Mouse (Mus musculus) liver, embryonic 14 days (tissue): ENCODE results near the gene Olfr1239. TPM values are rescaled to one million over a fixed set of nuclear protein-coding genes. Genes with fewer than 3 reads are reported as not detected.

Source experiments
- polyA plus RNA-seq: library from polyadenylated mRNA; depleted of rRNA; stranded (reverse); fragments of >200 nt; gene quantifications from 2 replicates; pipeline ENCODE4 v1.2.3, GENCODE M21; 2012; rRNA removed

Olfr1239 gene
- polyA plus RNA-seq = not detected in 2 replicates

DNA sequence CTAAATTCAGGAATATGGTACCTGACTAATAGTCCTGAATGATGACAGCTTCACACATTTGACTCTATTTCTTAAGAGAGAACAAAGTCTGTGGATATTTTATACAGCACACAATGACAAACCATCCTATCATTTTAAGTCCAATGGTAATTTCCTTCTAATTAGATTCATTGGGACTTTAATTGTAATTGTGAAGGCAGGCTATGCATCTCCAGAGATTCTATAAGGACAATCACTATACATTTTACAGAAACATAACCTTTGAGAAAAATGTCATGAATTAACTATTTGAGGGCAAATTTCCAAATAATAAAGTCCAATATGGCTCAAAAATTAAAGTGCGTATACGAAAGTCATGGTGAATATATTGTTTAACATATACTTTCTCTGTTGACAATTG, at the start of gene Olfr1239:
TSS of gene Olfr1239 (minus strand) at position 101 of the 400 bp plus-strand sequence.

DNA sequence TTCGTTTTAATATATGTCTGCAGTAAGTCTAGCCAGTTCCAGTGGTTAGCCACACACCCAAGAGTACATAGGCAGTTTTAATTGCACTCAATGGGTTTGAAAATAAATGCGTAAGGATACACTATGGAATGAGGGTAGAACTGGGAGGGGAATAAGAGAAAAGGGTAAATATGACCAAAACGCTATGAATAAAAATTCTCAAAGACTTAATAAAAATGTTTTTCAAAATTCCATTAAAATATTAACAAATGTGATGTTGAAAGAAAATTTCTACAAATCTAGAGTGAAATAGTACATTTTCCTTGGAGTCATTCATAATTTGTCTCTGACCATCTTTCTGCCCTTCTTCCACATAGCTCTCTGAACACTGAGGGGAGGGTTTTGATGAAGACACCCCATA, 22.7 kb upstream of the Olfr1239 start, which contains the start of gene Olfr1240:
TSS of gene Olfr1240 (minus strand) at position 101 of the 400 bp plus-strand sequence.

DNA sequence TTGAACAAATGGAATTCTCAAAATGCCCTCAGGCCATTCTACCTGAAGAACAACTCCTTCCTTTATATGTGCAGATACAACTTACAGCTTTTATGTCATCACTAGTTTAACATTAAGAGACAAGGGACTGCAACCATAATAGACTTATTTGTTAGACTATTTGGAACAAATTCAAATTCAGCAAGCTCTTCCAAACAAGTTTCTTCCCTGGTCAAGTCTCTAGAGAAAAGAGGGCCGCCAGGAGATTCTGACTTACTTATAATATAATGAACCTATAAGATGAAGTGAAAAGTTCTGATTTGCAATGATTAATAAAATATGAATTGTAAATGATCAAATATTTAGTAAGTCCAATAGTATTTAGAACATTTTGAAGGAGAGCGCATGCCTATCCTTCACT, 10.6 kb downstream of the Olfr1239 start, which contains the start of gene Olfr1238:
TSS of gene Olfr1238 (minus strand) at position 101 of the 400 bp plus-strand sequence.

Other genes with a start within 250 kb of the Olfr1239 start
- gene Olfr1225, start 245.7 kb downstream of the Olfr1239 start, polyA plus RNA-seq = not detected in 2 replicates
- gene Olfr1226, start 220.4 kb downstream of the Olfr1239 start, polyA plus RNA-seq = not detected in 2 replicates
- not detected in 2 replicates for gene Olfr1228, start 166.3 kb downstream of the Olfr1239 start, polyA plus RNA-seq
- gene Olfr1229, start 132.4 kb downstream of the Olfr1239 start, polyA plus RNA-seq = not detected in 2 replicates
- not detected in 2 replicates for gene Olfr1230, start 123.1 kb downstream of the Olfr1239 start, polyA plus RNA-seq
- not detected in 2 replicates for gene Olfr1231, start 113.3 kb downstream of the Olfr1239 start, polyA plus RNA-seq
- not detected in 2 replicates for gene Olfr1232, start 90.7 kb downstream of the Olfr1239 start, polyA plus RNA-seq
- gene Olfr1233, start 78.0 kb downstream of the Olfr1239 start, polyA plus RNA-seq = not detected in 2 replicates
- gene Olfr1234, start 55.5 kb downstream of the Olfr1239 start, polyA plus RNA-seq = not detected in 2 replicates
- gene Olfr1238, start 10.7 kb downstream of the Olfr1239 start, polyA plus RNA-seq = not detected in 2 replicates
- not detected in 2 replicates for gene Olfr1240, start 22.6 kb upstream of the Olfr1239 start, polyA plus RNA-seq
- not detected in 2 replicates for gene Olfr1241, start 66.7 kb upstream of the Olfr1239 start, polyA plus RNA-seq
- gene Olfr1242, start 77.9 kb upstream of the Olfr1239 start, polyA plus RNA-seq = not detected in 2 replicates
- not detected in 2 replicates for gene Olfr1243, start 111.1 kb upstream of the Olfr1239 start, polyA plus RNA-seq
- not detected in 2 replicates for gene Olfr1245, start 158.0 kb upstream of the Olfr1239 start, polyA plus RNA-seq
- gene Olfr1246, start 172.8 kb upstream of the Olfr1239 start, polyA plus RNA-seq = not detected in 2 replicates
- not detected in 2 replicates for gene Olfr1247, start 193.7 kb upstream of the Olfr1239 start, polyA plus RNA-seq
- gene Olfr1248, start 197.8 kb upstream of the Olfr1239 start, polyA plus RNA-seq = not detected in 2 replicates
- not detected in 2 replicates for gene Olfr1249, start 214.6 kb upstream of the Olfr1239 start, polyA plus RNA-seq
- gene Olfr1250, start 241.1 kb upstream of the Olfr1239 start, polyA plus RNA-seq = not detected in 2 replicates